Mouse (Mus musculus): ENCODE data around the gene Cnnm1. TPM values are rescaled to one million over a fixed set of nuclear protein-coding genes. Genes with fewer than 3 reads are reported as not detected.

Cnnm1 gene
- polyA plus RNA-seq, 1 experiment from 2014 or later = 5.5 TPM

DNA sequence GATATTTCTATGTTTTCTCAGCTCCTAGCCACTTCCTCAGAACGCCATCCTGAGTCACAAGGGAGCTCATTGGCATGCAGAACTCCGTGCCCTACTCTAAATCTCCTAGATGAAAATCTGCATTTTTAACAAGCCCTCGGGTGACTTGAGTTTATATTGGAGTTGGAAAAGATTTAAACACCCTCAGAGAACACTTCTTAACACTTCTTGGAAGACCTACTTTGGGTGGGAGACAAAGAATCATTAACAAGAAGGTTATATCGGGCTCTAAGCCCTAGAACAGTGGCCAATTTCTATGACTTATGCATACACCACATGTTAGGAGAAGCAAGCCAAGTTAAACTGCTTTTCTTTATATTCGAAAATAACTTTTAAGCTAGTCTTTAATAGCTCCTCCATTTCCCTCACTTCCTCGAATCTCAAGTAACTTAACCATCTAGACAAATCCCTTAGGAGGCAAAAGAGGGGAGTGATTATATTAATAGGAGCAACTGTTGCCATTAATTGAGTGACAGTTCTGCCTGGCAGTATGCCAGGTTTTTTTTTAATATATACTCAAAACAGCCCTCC is 4.5 kb downstream of the Cnnm1 start:
- Histone ChIP-seq H3K27ac (ENCODE audit: low read depth, low read length) (no peak overlapping the region), H3K9ac (ENCODE audit: low read depth, low read length) (no peak overlapping the region), H3K4me2 (replicated peaks; ENCODE audit: low read depth) (no peak overlapping the region), H3K27me3 (replicated peaks; ENCODE audit: control insufficient read depth, insufficient read depth, low read length) (peaks cover 40% of the 10 kb centered on the region), H3K9me3 (ENCODE audit: control insufficient read depth) (no peaks in the 10 kb centered on the region), H3K4me3 (ENCODE audit: low read depth, low read length) (no peak overlapping the region), H3K36me3 (ENCODE audit: control insufficient read depth, insufficient read depth) (no peaks in the 10 kb centered on the region), H3K4me1 (replicated peaks; ENCODE audit: control insufficient read depth, insufficient read depth, low read length) (no peaks in the 10 kb centered on the region)
- WGBS = 65% methylated on average over 6 of the region's 6 CpGs
- TF ChIP-seq CTCF (IDR thresholded peaks at IDR 0.05; ENCODE audit: low read depth) = no peak
- no peak for ATAC-seq

DNA sequence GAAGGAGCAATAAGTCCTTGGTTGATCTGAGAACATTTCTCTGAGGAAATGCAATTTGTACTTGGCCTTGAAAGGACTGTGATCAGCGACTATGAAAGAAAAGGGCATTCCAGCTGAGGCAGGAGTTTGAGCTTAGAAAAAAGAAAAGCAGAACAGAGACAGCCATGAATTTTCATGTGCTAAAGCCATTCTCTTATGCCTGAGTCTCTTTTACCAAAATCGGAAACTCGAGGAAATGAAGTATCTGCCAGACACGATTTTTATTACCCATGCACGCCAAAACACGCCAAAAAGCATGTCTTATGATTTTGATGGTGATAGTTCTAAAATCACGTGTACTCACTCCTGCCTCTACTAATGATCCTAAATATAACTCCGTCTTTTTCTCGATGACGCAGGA is 11.3 kb downstream of the Cnnm1 start:
- H3K4me2 ChIP-seq (replicated peaks; ENCODE audit: low read depth) = no peak overlapping the region
- no peak for TF ChIP-seq CTCF (IDR thresholded peaks at IDR 0.05; ENCODE audit: low read depth)
- 82% methylated on average over 10 of the region's 10 CpGs for WGBS
- no peaks in the 10 kb centered on the region for H3K4me1 ChIP-seq (replicated peaks; ENCODE audit: control insufficient read depth, insufficient read depth, low read length)
- no peaks in the 10 kb centered on the region for H3K9me3 ChIP-seq (ENCODE audit: control insufficient read depth)
- no peak overlapping the region for H3K9ac ChIP-seq (ENCODE audit: low read depth, low read length)
- H3K36me3 ChIP-seq (ENCODE audit: control insufficient read depth, insufficient read depth) = no peaks in the 10 kb centered on the region
- no peak overlapping the region for H3K27ac ChIP-seq (ENCODE audit: low read depth, low read length)
- no peak for ATAC-seq
- no peaks in the 10 kb centered on the region; the same call in 1 of the 2 replicates for H3K27me3 ChIP-seq (replicated peaks; ENCODE audit: control insufficient read depth, insufficient read depth, low read length)
- no peak overlapping the region for H3K4me3 ChIP-seq (ENCODE audit: low read depth, low read length)

DNA sequence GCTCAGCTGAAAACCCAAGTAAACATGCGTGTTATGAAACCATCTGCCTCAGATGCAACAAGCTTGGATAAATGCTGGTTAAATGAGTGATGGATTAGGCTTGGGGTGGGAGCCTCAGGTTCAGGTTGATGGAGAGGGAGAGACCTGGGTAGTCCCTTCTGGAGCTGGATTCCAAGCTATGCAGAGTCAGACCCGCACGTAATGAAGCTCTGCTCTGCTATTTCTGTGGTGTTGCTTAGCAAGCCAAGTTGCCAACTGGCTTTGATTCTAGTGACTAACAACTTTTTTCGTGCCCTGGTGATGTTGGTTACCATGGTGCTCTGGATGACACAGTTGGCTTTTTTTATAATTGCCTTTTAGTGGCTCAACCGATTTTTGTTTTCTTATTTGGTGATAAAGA is 11.9 kb downstream of the Cnnm1 start:
- Histone ChIP-seq H3K27ac (ENCODE audit: low read depth, low read length) (no peak overlapping the region), H3K36me3 (ENCODE audit: control insufficient read depth, insufficient read depth) (no peaks in the 10 kb centered on the region), H3K27me3 (replicated peaks; ENCODE audit: control insufficient read depth, insufficient read depth, low read length) (peaks cover 4% of the 10 kb centered on the region; the same call in 1 of the 2 replicates), H3K9ac (ENCODE audit: low read depth, low read length) (no peak overlapping the region), H3K4me1 (replicated peaks; ENCODE audit: control insufficient read depth, insufficient read depth, low read length) (no peaks in the 10 kb centered on the region), H3K9me3 (ENCODE audit: control insufficient read depth) (no peaks in the 10 kb centered on the region), H3K4me3 (ENCODE audit: low read depth, low read length) (no peak overlapping the region), H3K4me2 (replicated peaks; ENCODE audit: low read depth) (no peak overlapping the region)
- no peak for ATAC-seq
- 89% methylated on average over 5 of the region's 5 CpGs for WGBS
- no peak for TF ChIP-seq CTCF (IDR thresholded peaks at IDR 0.05; ENCODE audit: low read depth)

DNA sequence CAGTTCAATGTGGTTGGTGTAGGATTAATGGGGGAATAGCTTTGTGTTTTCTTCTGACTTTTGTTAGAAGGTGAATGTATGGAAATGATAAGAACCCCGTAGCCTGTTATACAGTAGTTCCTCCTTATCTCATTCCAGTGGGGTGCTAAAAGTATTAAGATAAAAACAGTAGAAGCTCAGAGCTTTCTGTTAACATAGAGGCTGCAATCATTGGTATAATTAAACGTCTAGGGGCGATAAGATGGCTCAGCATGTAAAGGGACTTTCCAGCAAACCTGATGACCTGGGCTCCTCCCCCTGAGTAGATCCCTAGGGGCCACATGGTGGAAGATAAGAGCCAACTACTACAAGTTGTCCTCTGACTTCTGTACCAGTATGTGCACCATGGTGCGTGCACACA is 12.8 kb downstream of the Cnnm1 start:
- no peak for ATAC-seq
- Histone ChIP-seq H3K4me3 (ENCODE audit: low read depth, low read length) (no peak overlapping the region), H3K4me2 (replicated peaks; ENCODE audit: low read depth) (no peak overlapping the region), H3K9ac (ENCODE audit: low read depth, low read length) (no peak overlapping the region), H3K36me3 (ENCODE audit: control insufficient read depth, insufficient read depth) (no peaks in the 10 kb centered on the region), H3K27me3 (replicated peaks; ENCODE audit: control insufficient read depth, insufficient read depth, low read length) (peaks cover 9% of the 10 kb centered on the region; the same call in 1 of the 2 replicates), H3K4me1 (replicated peaks; ENCODE audit: control insufficient read depth, insufficient read depth, low read length) (no peaks in the 10 kb centered on the region), H3K9me3 (ENCODE audit: control insufficient read depth) (no peaks in the 10 kb centered on the region), H3K27ac (ENCODE audit: low read depth, low read length) (no peak overlapping the region)
- 46% methylated on average over 4 of the region's 4 CpGs for WGBS
- TF ChIP-seq CTCF (IDR thresholded peaks at IDR 0.05; ENCODE audit: low read depth) = no peak

DNA sequence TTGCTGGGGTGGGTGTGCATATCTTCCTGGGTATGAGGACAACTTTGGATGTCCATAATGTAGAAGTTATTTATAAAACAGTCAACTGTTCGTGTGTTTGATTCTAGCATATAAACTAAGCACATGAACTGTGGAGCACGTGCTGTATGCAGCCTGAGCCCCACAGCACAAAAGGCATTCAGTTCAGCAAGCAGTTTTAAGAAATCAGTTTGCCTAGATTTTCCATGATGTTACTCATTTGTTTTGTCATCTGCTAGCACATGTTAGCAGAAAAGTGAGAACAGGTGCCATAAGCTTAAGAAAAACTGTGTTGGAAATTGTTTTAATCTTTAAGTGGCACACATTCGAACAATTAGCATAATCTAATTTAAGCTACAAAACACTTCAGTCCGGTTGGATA is 19.7 kb downstream of the Cnnm1 start:
- H3K27ac ChIP-seq (ENCODE audit: low read depth, low read length) = no peak overlapping the region
- no peak for ATAC-seq
- no peak overlapping the region for H3K9ac ChIP-seq (ENCODE audit: low read depth, low read length)
- H3K27me3 ChIP-seq (replicated peaks; ENCODE audit: control insufficient read depth, insufficient read depth, low read length) = peaks cover 9% of the 10 kb centered on the region; the same call in 1 of the 2 replicates
- H3K9me3 ChIP-seq (ENCODE audit: control insufficient read depth) = no peaks in the 10 kb centered on the region
- H3K36me3 ChIP-seq (ENCODE audit: control insufficient read depth, insufficient read depth) = no peaks in the 10 kb centered on the region
- H3K4me3 ChIP-seq (ENCODE audit: low read depth, low read length) = no peak overlapping the region
- no peak for TF ChIP-seq CTCF (IDR thresholded peaks at IDR 0.05; ENCODE audit: low read depth)
- WGBS = 76% methylated on average over 4 of the region's 4 CpGs
- H3K4me2 ChIP-seq (replicated peaks; ENCODE audit: low read depth) = no peak overlapping the region
- H3K4me1 ChIP-seq (replicated peaks; ENCODE audit: control insufficient read depth, insufficient read depth, low read length) = no peaks in the 10 kb centered on the region

DNA sequence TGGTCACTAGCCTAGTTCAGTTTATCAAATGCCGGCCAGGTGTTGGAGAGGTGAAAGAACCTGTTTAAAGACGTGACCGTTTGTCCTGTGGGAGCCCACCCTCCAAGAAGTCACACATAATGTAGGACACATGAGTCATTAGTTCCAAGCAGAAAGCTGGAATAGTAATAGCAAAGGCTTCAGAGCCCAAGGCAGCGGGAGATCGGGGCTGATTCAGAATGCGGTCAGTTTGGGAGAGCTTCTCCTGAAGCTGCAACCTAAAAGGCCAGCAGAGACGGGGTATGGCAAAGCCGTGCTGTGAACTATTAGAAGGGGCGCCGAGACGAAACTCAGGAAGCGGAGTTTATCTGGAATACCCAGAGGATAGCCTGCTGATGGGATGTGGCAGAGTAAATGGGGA is 20.2 kb downstream of the Cnnm1 start:
- Histone ChIP-seq H3K36me3 (ENCODE audit: control insufficient read depth, insufficient read depth) (no peaks in the 10 kb centered on the region), H3K9ac (ENCODE audit: low read depth, low read length) (no peak overlapping the region), H3K4me2 (replicated peaks; ENCODE audit: low read depth) (no peak overlapping the region), H3K4me1 (replicated peaks; ENCODE audit: control insufficient read depth, insufficient read depth, low read length) (no peaks in the 10 kb centered on the region), H3K4me3 (ENCODE audit: low read depth, low read length) (no peak overlapping the region), H3K27ac (ENCODE audit: low read depth, low read length) (no peak overlapping the region), H3K9me3 (ENCODE audit: control insufficient read depth) (no peaks in the 10 kb centered on the region), H3K27me3 (replicated peaks; ENCODE audit: control insufficient read depth, insufficient read depth, low read length) (peaks cover 9% of the 10 kb centered on the region; the same call in 1 of the 2 replicates)
- ATAC-seq = no peak
- WGBS = 92% methylated on average over 12 of the region's 12 CpGs
- no peak for TF ChIP-seq CTCF (IDR thresholded peaks at IDR 0.05; ENCODE audit: low read depth)

DNA sequence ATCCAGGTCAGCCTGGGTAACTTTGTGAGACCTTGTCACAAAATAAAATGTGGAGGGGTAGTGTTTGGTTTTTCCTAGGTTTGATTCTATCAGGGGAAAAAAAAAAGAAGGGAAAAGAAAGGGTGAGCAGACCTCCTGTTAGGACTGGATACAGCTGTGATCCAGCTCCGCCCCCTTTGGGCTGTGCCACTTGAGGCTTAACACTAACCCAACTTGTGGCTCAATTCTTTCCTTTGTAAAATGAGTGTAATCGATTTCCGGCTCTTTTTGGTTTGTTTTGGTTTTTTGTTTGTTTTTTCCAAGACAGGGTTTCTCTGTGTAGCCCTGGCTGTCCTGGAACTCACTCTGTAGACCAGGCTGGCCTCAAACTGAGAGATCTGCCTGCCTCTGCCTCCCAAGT is 21.9 kb downstream of the Cnnm1 start:
- 89% methylated on average over 3 of the region's 3 CpGs for WGBS
- H3K36me3 ChIP-seq (ENCODE audit: control insufficient read depth, insufficient read depth) = no peaks in the 10 kb centered on the region
- H3K4me3 ChIP-seq (ENCODE audit: low read depth, low read length) = no peak overlapping the region
- TF ChIP-seq CTCF (IDR thresholded peaks at IDR 0.05; ENCODE audit: low read depth) = no peak
- H3K4me2 ChIP-seq (replicated peaks; ENCODE audit: low read depth) = no peak overlapping the region
- no peak overlapping the region for H3K27ac ChIP-seq (ENCODE audit: low read depth, low read length)
- H3K27me3 ChIP-seq (replicated peaks; ENCODE audit: control insufficient read depth, insufficient read depth, low read length) = peaks cover 5% of the 10 kb centered on the region; the same call in 1 of the 2 replicates
- H3K9ac ChIP-seq (ENCODE audit: low read depth, low read length) = no peak overlapping the region
- no peaks in the 10 kb centered on the region for H3K4me1 ChIP-seq (replicated peaks; ENCODE audit: control insufficient read depth, insufficient read depth, low read length)
- ATAC-seq = no peak
- no peaks in the 10 kb centered on the region for H3K9me3 ChIP-seq (ENCODE audit: control insufficient read depth)

Data from intestine, postnatal 0 days (tissue).